Mouse (Mus musculus) telencephalon, adult 2 months (tissue): ENCODE measurements at regions not wholly inside any gene's neighbourhood (a gene's known extent, or its start where the extent isn't known, plus 50 kb on each side); places are given as distances from the start of the nearest gene placed in this dataset.
A peak's percentile ranks its signal among the peaks of the same experiment; 100 is the strongest.

ENCODE experiments used
- DNase-seq: peaks from one replicate; pipeline ENCODE4 v3.0.0-alpha.2; 2011; ENCODE audit warnings: low read depth, low spot score

- no peak for DNase-seq
Measured at GRCm38 (mm10) chr8:6813816-6814215, 1708.7 kb upstream of the Slc10a2 start.

- DNase-seq, result no peak
Measured at GRCm38 (mm10) chr8:6807116-6807515, 1702.0 kb upstream of the Slc10a2 start.

GRCm38 (mm10) chr8:6803199-6803598 is 1698.0 kb upstream of the Slc10a2 start:
- no peak for DNase-seq

- no peak for DNase-seq
Measured at GRCm38 (mm10) chr8:6801076-6801475, 1695.9 kb upstream of the Slc10a2 start.

GRCm38 (mm10) chr8:6789096-6789495 is 1683.9 kb upstream of the Slc10a2 start:
- DNase-seq, result no peak

GRCm38 (mm10) chr8:6780983-6781382 is 1675.8 kb upstream of the Slc10a2 start:
- no peak for DNase-seq

GRCm38 (mm10) chr8:6775103-6775502 is 1670.0 kb upstream of the Slc10a2 start:
- DNase-seq, result no peak

GRCm38 (mm10) chr8:6729571-6729970 is 1624.4 kb upstream of the Slc10a2 start:
- no peak for DNase-seq

GRCm38 (mm10) chr8:6708886-6709449 is 1603.8 kb upstream of the Slc10a2 start:
- peak; percentile 46 for DNase-seq

GRCm38 (mm10) chr8:6688595-6688994 is 1583.4 kb upstream of the Slc10a2 start:
- no peak for DNase-seq

- DNase-seq, result no peak
Measured at GRCm38 (mm10) chr8:6658860-6659259, 1553.7 kb upstream of the Slc10a2 start.

GRCm38 (mm10) chr8:6657451-6657990 is 1552.4 kb upstream of the Slc10a2 start:
- DNase-seq, result no peak

GRCm38 (mm10) chr8:6652180-6652579 is 1547.0 kb upstream of the Slc10a2 start:
- no peak for DNase-seq

- no peak for DNase-seq
Measured at GRCm38 (mm10) chr8:6648083-6648482, 1542.9 kb upstream of the Slc10a2 start.

GRCm38 (mm10) chr8:6645287-6645957 is 1540.3 kb upstream of the Slc10a2 start:
- peak; percentile 27 for DNase-seq

- DNase-seq, result no peak
Measured at GRCm38 (mm10) chr8:6644396-6644795, 1539.2 kb upstream of the Slc10a2 start.

GRCm38 (mm10) chr8:6627009-6627557 is 1521.9 kb upstream of the Slc10a2 start:
- DNase-seq, result no peak

GRCm38 (mm10) chr8:6608891-6609290 is 1503.7 kb upstream of the Slc10a2 start:
- DNase-seq, result no peak

GRCm38 (mm10) chr8:6606854-6607535 is 1501.8 kb upstream of the Slc10a2 start:
- peak; percentile 41 for DNase-seq

- DNase-seq, result no peak
Measured at GRCm38 (mm10) chr8:6604232-6604804, 1499.2 kb upstream of the Slc10a2 start.

GRCm38 (mm10) chr8:6590146-6590545 is 1485.0 kb upstream of the Slc10a2 start:
- no peak for DNase-seq
